Mouse (Mus musculus): ENCODE data around the gene Bcl3.
"Not testable (repeated sequence)": the region's sequence is repeated elsewhere in the genome, so short reads cannot be mapped to it uniquely, and the experiment has no call there.

The Bcl3 gene

DNA sequence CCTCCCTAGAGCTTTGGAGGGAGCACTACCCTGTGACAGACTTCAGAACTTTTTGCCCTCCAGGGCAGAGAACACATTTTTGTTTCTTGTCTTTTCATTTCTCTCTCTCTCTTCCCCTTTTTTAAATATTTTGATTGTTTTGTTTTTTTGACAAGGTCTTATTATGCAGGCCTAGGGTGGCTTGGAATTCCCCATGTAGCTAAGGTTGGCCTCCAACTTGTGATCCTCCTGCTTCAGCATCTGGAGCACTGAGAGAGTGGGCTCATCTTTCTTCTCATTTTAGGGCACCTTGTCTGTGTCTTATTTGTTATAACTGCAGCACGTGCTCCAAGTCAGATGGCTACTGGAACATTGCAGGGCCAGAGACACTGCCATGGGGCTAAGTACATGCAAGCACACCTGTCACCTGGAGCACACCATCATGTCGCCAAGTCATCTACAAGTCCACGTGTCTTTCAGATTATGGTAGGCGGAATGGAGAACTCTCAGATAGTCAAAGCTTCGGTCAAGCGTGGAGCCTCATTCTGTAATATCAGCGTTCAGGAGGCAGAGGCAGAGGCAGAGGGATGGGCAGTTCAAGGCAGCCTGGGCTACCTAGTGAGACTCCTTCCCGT lies 16.1 kb downstream of the Bcl3 start:
- no peak for DNase-seq (ENCODE audit: low read depth, low spot score)

- peak; percentile 58 for DNase-seq (ENCODE audit: low read depth, low spot score)
Observed at GRCm38 (mm10) chr7:19802995-19803394, 19.6 kb downstream of the Bcl3 start.

DNA sequence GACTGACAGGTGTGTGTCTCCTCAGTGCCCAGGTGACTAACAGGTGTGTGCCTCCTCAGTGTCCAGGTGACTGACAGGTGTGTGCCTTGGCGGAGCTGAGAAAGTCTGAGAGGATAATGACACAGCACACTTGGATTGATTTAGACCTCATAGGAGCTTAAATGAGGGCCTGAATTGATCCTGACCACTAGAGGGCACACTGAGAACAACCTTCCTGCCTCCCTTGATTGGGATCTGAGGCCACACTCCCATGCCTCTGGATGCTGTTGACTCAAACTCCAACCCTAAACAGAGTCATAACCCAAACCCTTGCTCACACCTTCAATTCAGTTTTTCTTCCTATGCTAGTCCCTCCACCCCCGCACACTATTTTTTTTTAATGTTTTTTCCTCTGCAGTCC lies 21.8 kb downstream of the Bcl3 start:
- DNase-seq (ENCODE audit: low read depth, low spot score), result peak; percentile 61

GRCm38 (mm10) chr7:19796697-19797588 lies 25.6 kb downstream of the Bcl3 start, which contains the start of gene Cblc:
Gene Cblc (minus strand): TSS chr7:19796809.
- DNase-seq (ENCODE audit: low read depth, low spot score), result peak; percentile 58

- no peak for DNase-seq (ENCODE audit: low read depth, low spot score)
Observed at GRCm38 (mm10) chr7:19796254-19796653, 26.3 kb downstream of the Bcl3 start.

- no peak for DNase-seq (ENCODE audit: low read depth, low spot score)
Observed at GRCm38 (mm10) chr7:19795236-19795635, 27.3 kb downstream of the Bcl3 start.

- DNase-seq (ENCODE audit: low read depth, low spot score), result peak; percentile 15
Observed at GRCm38 (mm10) chr7:19792701-19793630, 29.6 kb downstream of the Bcl3 start.

- DNase-seq (ENCODE audit: low read depth, low spot score), result not testable (repeated sequence)
Observed at GRCm38 (mm10) chr7:19791504-19791903, 31.1 kb downstream of the Bcl3 start.

DNA sequence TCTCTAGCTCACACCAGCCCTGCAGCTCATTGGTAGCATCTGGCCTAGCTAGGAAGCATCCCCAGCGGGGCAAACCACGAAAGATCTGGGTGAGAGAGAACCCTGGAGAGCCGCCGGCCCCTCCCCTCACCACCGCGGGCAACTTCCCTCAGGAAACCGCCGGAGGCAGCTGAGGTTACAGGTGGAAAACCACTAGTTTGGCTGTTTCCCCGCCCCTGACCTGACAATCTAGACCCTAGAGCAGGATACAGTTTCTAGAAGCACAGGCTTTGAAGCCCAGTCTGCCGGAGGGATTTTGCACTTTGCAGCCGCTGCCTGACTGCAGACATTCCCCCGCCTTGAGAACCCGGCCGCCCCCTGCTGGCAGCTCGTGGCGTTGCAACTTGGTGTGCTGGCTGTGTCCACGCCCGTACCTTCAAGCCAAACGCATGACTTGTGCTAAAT lies 32.6 kb downstream of the Bcl3 start:
- DNase-seq (ENCODE audit: low read depth, low spot score), result peak; percentile 87

GRCm38 (mm10) chr7:19785874-19786458 lies 36.6 kb downstream of the Bcl3 start:
- no peak for DNase-seq (ENCODE audit: low read depth, low spot score)

DNA sequence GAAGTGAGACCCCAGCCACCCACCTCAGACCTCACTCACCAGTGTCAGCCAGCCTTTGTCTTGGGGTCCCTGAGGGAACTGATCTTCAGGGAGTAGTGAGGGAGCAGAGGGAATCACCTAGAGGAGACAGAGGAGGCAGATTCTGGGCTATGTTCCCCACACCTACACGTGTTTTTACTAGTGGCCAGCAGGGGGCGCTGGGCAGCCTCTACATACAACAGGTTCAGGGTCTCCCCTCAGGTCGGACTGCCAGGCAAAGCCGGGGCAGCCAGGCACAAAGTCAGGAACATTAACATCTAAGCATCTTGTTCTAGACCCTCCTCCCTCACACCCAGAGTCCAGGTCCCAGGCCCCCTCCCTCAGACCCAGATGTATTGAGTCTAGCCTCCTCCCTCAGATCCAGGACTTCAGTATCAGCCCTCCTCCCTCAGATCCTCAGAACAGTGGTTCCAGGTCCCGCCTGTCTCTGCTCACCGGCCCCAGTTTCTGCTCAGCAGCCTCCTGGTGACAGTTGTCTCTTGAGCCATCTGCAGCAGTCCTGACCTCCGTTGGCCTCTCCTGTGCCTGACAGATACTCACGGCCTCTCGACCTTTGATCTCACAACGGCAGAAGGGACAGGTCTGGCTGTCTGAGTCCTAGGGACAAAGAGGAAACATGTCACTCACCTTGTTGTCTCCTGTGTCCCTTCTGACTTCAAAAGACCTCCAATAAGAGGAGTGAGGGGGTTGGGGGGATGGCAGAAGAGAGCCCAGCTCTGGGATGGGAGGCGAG lies 37.6 kb downstream of the Bcl3 start:
- DNase-seq (ENCODE audit: low read depth, low spot score), result no peak

- no peak for DNase-seq (ENCODE audit: low read depth, low spot score)
Observed at GRCm38 (mm10) chr7:19783630-19784029, 38.9 kb downstream of the Bcl3 start.

DNA sequence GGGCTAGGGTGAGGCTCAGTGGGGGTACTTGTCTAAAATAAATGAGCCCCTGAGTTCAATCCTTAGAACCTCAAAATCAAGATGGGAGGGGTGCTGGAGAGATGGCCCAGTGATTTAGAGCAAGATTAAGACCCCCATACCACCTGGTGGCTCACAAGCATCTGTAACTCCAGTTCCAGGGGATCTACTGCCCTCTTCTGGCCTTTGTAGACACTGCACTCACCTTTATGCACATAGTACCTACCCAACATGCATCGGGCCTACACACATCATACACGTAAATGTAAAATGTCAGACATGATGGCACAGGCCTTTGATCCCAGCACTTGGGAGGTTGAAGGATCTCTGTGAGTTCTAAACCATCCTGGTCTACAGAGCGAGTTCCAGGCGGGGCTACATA lies 39.9 kb downstream of the Bcl3 start:
- DNase-seq (ENCODE audit: low read depth, low spot score), result no peak

- DNase-seq (ENCODE audit: low read depth, low spot score), result no peak
Observed at GRCm38 (mm10) chr7:19781741-19782140, 40.8 kb downstream of the Bcl3 start.

- DNase-seq (ENCODE audit: low read depth, low spot score), result no peak
Observed at GRCm38 (mm10) chr7:19779903-19780302, 42.7 kb downstream of the Bcl3 start.

- no peak for DNase-seq (ENCODE audit: low read depth, low spot score)
Observed at GRCm38 (mm10) chr7:19778645-19779044, 43.9 kb downstream of the Bcl3 start.

GRCm38 (mm10) chr7:19777049-19777723 lies 45.4 kb downstream of the Bcl3 start:
- DNase-seq (ENCODE audit: low read depth, low spot score), result no peak

DNA sequence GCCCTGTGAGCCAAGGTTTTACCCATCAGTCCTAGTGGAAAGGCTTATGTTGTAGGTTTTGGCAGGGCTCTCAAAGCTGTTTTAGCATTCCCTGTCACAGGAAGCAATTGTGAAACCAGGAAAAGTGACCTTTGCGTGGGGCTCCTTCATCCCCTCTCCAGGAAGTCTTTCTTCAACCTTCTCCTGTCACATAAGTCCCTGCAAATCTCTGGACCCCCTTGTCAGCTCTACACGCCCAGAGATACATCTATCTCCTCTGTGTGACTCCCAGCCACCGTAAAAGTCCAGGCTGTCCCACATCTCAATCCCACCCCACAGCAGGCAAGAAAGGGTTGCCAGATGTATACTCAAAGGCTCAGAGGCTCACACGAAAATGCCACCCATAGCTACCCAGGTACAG lies 50.9 kb downstream of the Bcl3 start:
- DNase-seq (ENCODE audit: low read depth, low spot score), result no peak

DNA sequence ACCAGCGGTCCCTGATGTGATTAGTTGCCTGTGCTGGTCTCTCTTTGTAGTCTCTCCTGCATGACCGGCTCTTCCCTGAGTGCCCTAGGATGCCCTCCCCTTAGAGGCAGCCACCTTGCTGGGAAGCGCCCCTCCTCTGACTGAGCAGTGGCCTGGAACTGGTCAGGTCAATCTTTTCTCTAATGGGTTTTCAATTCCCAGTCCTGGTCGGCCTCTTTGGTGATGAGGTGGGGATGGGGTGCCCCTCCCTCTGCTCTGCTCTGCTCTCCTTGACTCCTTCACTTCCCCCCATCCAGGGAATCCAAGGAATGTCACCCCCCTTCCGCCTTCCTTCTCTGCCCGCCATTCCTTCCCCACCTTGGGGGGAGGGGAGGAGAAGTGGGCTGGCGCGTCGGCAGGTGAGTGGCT lies 51.6 kb downstream of the Bcl3 start, which contains the start of gene Bcam:
Gene Bcam (minus strand): TSS at position 33 of the 408 bp plus-strand sequence.
- no peak for DNase-seq (ENCODE audit: low read depth, low spot score)

GRCm38 (mm10) chr7:19770375-19770754 lies 52.2 kb downstream of the Bcl3 start:
- peak; percentile 36 for DNase-seq (ENCODE audit: low read depth, low spot score)
